Mouse (Mus musculus) cerebellum, postnatal 4 days (tissue): ENCODE measurements around the gene Vti1a.

Experiments
- DNase-seq, 2 experiments: peaks; one replicate each; pipeline ENCODE4 v3.0.0; 2022; ENCODE audit warnings: low spot score in 2 of 2, mixed read lengths in 1 of 2

Vti1a gene

GRCm38 (mm10) chr19:55316109-55316714 lies at the start of gene Vti1a:
Gene Vti1a (plus strand): TSS chr19:55316295.
- peak; percentile 70 to 92 for DNase-seq

GRCm38 (mm10) chr19:55266786-55267185 lies 49.3 kb upstream of the Vti1a start:
- no peak for DNase-seq

GRCm38 (mm10) chr19:55268150-55268549 lies 47.9 kb upstream of the Vti1a start:
- DNase-seq, result no peak

DNA sequence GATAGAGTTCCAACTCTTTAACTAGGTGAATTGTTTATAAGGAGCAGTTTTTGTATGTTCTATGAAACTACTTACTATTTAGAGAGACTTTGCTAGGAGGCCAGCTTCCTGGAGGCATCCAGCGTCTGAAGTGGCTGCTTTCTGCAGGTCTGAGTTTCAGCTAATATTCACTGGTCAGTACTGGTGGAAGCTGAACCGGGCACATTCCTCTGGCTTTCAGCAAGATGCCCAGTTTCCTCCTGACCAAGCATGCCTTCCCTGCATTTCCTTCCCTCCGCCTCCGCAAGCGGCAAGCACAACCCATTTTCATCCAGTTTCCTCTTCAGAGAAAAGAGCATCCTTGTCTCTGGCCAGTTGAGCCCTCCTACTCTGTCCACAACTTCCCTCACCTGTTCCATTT lies 47.0 kb upstream of the Vti1a start:
- no peak for DNase-seq

DNA sequence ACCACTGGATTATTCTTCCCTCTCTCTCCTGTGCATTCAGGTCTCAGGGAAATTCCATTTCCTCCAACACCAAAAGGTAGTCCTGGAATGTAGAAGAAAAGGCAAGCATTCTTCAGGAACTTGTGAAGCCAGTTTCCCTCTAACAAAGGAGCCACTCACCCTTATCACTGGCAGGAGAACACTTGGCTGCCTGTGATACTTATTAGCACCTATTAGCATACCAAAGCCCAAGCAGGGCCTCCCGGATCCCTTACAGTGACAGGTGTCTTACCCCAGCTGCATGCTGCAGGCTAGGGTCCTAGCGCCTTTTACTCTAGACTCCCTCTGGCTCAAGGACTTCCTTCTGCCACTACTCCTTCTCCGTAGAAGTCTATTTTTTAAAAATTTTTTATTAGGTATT lies 44.6 kb upstream of the Vti1a start:
- DNase-seq, result no peak

GRCm38 (mm10) chr19:55273340-55273739 lies 42.8 kb upstream of the Vti1a start:
- DNase-seq, result no peak

- no peak for DNase-seq
Observed at GRCm38 (mm10) chr19:55276100-55276499, 40.0 kb upstream of the Vti1a start.

DNA sequence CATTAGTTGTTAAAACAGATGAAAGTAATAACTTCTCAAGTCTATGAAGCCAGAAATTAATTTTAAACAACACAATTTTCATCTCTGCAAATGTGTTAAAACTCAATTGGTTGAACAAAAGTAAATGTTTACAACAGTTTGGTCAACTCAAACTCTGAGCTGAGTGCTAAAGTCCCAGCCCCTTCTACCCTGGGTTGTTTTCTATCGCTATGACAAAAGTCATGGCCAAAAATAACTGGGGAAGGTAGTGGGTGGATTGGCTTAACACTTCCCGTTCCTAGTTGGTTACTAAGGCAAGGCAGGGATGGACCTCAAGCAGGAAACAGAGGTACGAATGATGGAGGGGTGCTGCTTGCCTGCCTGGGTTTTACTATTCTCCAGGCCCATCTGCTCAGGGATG lies 39.3 kb upstream of the Vti1a start:
- DNase-seq, result no peak

DNA sequence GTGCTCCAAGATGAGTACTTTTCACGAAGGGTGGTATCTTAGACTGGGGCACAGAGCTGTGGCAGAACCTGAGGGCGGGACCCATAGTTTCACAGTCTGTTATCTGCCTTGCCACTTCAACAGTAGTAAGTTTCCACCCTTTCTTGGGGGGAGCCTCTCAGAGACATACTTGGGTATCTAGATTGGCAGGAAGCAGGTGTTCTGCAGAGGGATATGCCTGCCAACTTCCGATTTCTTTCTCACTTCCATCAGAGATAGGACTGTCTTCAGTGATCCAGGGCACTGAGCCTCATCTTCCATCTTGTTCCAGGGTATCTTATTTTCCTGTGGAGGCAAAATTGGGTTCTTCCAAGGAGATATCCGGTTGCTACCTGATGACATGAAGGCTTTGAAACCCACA lies 32.0 kb upstream of the Vti1a start:
- no peak for DNase-seq

DNA sequence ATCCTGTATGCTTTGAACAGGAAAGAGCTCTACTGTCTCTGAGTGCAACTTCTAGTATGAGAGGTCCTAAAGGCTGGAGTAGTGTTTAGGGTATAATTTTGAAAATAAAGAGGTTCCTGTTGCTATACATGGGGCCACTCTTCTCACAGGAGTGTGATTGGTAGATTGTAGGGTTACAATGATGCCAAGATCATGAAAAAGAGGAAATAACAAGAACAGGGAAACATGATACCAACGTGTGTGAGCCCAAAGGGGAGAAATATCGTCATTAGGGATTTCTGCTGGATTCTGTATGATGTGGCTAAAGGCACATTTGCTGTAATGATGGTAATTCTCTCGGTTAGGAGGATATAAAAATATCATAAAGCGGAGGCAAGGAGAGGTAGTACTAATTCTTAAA lies 30.1 kb upstream of the Vti1a start:
- no peak for DNase-seq

DNA sequence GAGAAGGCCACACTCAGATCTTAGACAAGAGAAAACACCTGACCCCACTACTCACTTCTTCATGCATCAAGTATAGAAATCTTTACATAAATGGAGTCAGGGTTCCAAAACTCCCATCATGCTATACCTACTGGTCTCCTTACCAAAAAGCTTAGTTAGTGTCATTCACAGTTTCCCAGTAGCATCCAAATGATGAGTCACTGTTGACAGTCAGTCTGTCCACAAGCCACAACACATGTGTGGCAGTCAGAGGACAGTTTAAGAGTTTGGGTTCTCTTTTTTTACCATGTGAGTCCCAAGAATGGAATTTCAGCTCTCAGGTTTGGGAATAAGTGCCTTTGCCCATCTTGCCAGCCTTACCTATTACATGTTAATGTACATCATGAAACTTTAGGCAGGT lies 27.1 kb upstream of the Vti1a start:
- DNase-seq, result no peak

GRCm38 (mm10) chr19:55290621-55291270 lies 25.3 kb upstream of the Vti1a start:
- DNase-seq, result no peak

GRCm38 (mm10) chr19:55292210-55292850 lies 23.8 kb upstream of the Vti1a start:
- DNase-seq, result no peak

- DNase-seq, result no peak
Observed at GRCm38 (mm10) chr19:55293175-55293574, 22.9 kb upstream of the Vti1a start.

GRCm38 (mm10) chr19:55295075-55295474 lies 21.0 kb upstream of the Vti1a start:
- DNase-seq, result no peak

DNA sequence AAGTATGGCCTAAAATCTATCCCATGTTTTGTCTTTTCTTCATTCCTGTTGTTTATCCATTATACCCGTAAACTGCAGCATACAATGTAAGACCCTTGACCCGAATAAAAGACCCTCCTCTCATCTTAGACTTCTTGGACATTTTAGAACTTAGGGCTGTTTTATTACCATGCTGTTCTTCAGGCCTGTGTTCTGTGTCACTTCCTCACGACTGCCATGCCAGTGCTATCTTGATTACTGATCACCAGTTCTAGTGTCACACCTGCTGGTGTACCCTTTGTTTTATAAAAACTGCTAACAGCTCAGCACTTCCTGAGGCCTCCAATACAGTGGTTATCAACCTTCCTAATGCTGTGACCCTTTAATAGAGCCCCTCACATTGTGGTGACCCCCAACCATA lies 20.5 kb upstream of the Vti1a start:
- DNase-seq, result no peak

GRCm38 (mm10) chr19:55296301-55296700 lies 19.8 kb upstream of the Vti1a start:
- no peak for DNase-seq

- no peak for DNase-seq
Observed at GRCm38 (mm10) chr19:55297489-55297888, 18.6 kb upstream of the Vti1a start.

DNA sequence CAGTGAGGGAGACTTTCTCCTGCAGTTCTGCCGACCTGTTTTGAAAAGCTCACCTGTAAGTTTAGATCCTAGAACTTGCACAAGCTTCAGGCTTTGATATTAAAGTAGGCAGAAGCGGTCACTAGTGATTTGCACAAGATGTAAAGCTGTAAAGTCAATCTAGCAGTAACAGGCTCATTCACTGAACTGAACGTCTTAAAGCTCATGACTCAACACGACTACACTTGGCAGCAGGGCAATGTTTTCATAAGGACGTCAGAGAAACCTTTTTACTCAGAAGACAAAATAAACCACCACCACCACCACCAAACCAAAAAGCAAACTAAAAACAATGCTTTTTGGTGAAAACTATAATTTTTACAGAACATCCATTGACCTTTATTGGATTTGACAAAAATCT lies 18.1 kb upstream of the Vti1a start:
- DNase-seq, result no peak

DNA sequence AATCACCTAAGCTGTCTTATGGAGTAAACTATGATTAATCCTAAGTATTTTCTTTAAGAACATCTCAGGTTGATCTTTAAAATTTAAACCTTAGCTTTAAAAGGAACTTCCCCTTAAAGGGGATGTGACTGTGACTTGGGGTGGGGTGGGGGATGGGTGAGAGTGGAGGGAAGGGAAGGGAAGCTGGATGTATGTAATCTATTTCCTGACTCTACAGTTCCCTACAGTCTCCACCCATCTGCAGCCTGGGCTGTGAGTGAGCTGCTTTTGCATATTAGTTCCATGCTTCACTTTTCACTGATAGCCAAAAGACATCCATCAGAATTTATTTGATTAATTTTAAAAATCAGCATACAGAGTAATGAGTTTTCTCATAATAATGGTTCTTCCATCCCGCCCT lies 16.7 kb upstream of the Vti1a start:
- no peak for DNase-seq

DNA sequence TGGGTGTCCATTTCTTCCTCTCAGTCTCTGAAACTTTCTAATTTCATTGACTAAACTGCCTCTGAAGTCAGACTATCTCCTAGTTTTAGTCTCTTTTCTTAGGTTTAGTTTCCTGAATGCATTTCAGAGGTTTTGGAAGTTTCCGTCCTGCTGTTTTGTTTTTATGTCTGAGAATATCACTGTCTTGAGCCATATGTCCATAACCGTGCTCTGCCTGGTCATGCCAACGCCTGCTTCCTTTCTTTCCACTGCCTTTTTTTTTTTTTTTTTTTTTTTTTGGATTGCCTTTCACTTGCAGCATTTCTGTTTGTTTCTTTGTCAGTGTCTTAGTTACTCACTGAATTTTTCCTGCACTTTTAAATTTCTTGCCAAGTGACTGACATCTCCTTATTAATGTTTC lies 15.6 kb upstream of the Vti1a start:
- DNase-seq, result no peak

DNA sequence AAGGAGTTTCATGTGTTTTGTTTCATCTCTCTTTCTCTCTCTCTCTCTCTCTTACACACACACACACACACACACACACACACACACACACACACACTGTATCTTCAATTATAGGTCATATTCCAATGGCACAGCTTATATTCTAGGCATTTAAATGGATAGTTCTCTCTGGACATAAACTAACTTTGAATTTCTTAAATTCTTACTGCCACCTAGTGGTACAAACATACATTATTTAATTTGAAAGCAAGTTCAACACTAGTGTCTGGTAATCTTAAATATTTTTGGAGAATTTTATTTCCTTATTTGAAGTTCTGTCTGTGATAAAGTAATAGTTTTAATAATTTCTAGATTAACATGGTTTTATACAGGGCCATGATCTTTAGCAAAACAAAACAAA lies 11.1 kb upstream of the Vti1a start:
- no peak for DNase-seq

DNA sequence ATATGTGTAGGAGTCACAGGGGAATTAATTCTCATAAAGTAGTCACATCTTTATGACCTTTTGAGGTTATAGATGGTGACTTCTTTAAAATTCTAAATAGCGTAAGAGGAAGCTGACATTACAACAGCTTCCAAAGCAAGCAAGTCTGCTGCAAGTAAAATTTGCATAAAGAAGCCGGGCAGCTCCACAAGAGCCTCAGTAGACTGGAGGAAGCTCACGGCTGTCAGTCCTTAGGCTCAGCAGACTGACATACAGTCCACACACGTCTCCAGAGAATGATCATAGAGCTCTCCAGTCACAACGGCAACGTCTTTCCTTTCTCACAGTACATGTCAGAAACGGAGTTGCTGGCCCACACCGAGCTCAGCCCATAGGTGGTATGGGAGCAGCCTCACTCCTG lies 4.2 kb upstream of the Vti1a start:
- DNase-seq, result no peak
